Mouse (Mus musculus) heart, embryonic 11.5 days (tissue): Measurements from ENCODE around the gene C1rb. TPM values are rescaled to one million over a fixed set of nuclear protein-coding genes. Genes with fewer than 3 reads are reported as not detected.

ENCODE experiments used
- ATAC-seq: fragments of 200-750 bp; cut with Nextera tagmentation; replicated peaks from 2 replicates; pipeline ENCODE4 v1.8.0; 2017; ENCODE audit warnings: moderate library complexity; ENCODE audit not compliant: insufficient number of reproducible peaks, low FRiP score, low TSS enrichment
- H3K27ac ChIP-seq: fragments of 300-500 bp; sonication (generic); 2 replicates; pipeline ENCODE4 v1.5.1; 2014; ENCODE audit warnings: mild to moderate bottlenecking, low read depth, low read length
- H3K27me3 ChIP-seq: fragments of 300-500 bp; sonication (generic); 2 replicates; pipeline ENCODE4 v1.6.1; 2014; ENCODE audit warnings: mild to moderate bottlenecking, low read length, mixed read lengths; ENCODE audit not compliant: control insufficient read depth, insufficient read depth
- H3K36me3 ChIP-seq: fragments of 300-500 bp; sonication (generic); 2 replicates; pipeline ENCODE4 v1.6.1; 2014; ENCODE audit warnings: mild to moderate bottlenecking, low read length, moderate library complexity, mixed read lengths; ENCODE audit not compliant: control insufficient read depth, insufficient read depth
- H3K4me1 ChIP-seq: fragments of 300-500 bp; sonication (generic); 2 replicates; pipeline ENCODE4 v1.6.1; 2014; ENCODE audit warnings: low read length; ENCODE audit not compliant: control insufficient read depth, insufficient read depth
- H3K4me2 ChIP-seq: fragments of 300-500 bp; sonication (generic); 2 replicates; pipeline ENCODE4 v1.6.1; 2014; ENCODE audit warnings: mild to moderate bottlenecking, moderate library complexity
- H3K4me3 ChIP-seq: fragments of 300-500 bp; sonication (generic); 2 replicates; pipeline ENCODE4 v1.5.1; 2014; ENCODE audit warnings: low read depth, low read length
- H3K9ac ChIP-seq: fragments of 300-500 bp; sonication (generic); 2 replicates; pipeline ENCODE4 v1.6.1; 2014; ENCODE audit warnings: mild to moderate bottlenecking, low read depth, low read length, moderate library complexity
- H3K9me3 ChIP-seq: fragments of 300-500 bp; sonication (generic); replicated peaks from 2 replicates; pipeline ENCODE4 v1.6.1; 2016; ENCODE audit warnings: low read length; ENCODE audit not compliant: control insufficient read depth
- WGBS: fragments of 180-500 bp; shearing (Covaris S2); extraction: QIAGEN DNeasy Blood & Tissue Kit; methylation state at CpG from one replicate; pipeline ENCODE4 v1.1.7; 2014; ENCODE audit not compliant: insufficient replicate concordance; 5-methylcytosine and 5-hydroxymethylcytosine counted together
- polyA plus RNA-seq: library from polyadenylated mRNA; unstranded; fragments of >200 nt; fragmentation: Nextera tagmentation; extraction: Ambion mirVana; gene quantifications from 2 replicates; pipeline ENCODE4 v1.2.1, GENCODE M21; 2014

The C1rb gene
- polyA plus RNA-seq, 1 experiment from 2014 or later, result not detected

GRCm38 (mm10) chr6:124630763-124631162 lies 60.7 kb downstream of the C1rb start:
- Histone ChIP-seq H3K27me3 (no peaks in the 10 kb centered on the region), H3K36me3 (no peaks in the 10 kb centered on the region), H3K4me1 (no peaks in the 10 kb centered on the region), H3K4me3 (no peak overlapping the region), H3K4me2 (no peak overlapping the region), H3K9ac (no peak overlapping the region), H3K27ac (no peak overlapping the region), H3K9me3 (no peaks in the 10 kb centered on the region)
- 67% methylated on average over 4 of the region's 4 CpGs for WGBS
- ATAC-seq, result no peak

Other genes with a start within 250 kb of the C1rb start
- gene Pex5, start 155.2 kb upstream of the C1rb start, polyA plus RNA-seq, result 17.8 and 22.1 TPM in 2 replicates
- gene Clstn3, start 105.5 kb upstream of the C1rb start, polyA plus RNA-seq, result 1.6 and 1.8 TPM in 2 replicates
- 0.16 and 0.35 TPM in 2 replicates for gene C1rl, start 77.2 kb upstream of the C1rb start, polyA plus RNA-seq
- 0.09 and 0.21 TPM in 2 replicates for gene C1ra, start 57.9 kb upstream of the C1rb start, polyA plus RNA-seq
- 0.26 TPM in 1 of 2 replicates, not detected in the other for gene C1s1, start 27.9 kb upstream of the C1rb start, polyA plus RNA-seq
- gene C1s2, start 65.8 kb downstream of the C1rb start, polyA plus RNA-seq, result not detected in 2 replicates
- 35.5 and 41.1 TPM in 2 replicates for gene Lpcat3, start 92.7 kb downstream of the C1rb start, polyA plus RNA-seq
- gene Emg1, start 141.9 kb downstream of the C1rb start, polyA plus RNA-seq, result 139 and 148 TPM in 2 replicates
- gene Phb2, start 142.0 kb downstream of the C1rb start, polyA plus RNA-seq, result 335 and 336 TPM in 2 replicates
- 4.8 and 6.9 TPM in 2 replicates for gene Ptpn6, start 168.4 kb downstream of the C1rb start, polyA plus RNA-seq
- gene Grcc10, start 171.1 kb downstream of the C1rb start, polyA plus RNA-seq, result 352 and 380 TPM in 2 replicates
- not detected in 2 replicates for gene Gm45234, start 185.7 kb downstream of the C1rb start, polyA plus RNA-seq
- 7.4 and 9.5 TPM in 2 replicates for gene Atn1, start 186.2 kb downstream of the C1rb start, polyA plus RNA-seq
- 5.3 TPM in 2 replicates for gene Eno2, start 199.4 kb downstream of the C1rb start, polyA plus RNA-seq
- not detected in 2 replicates for gene Lrrc23, start 209.4 kb downstream of the C1rb start, polyA plus RNA-seq
- gene Spsb2, start 238.4 kb downstream of the C1rb start, polyA plus RNA-seq, result 4.5 and 6.6 TPM in 2 replicates
- 1,419 and 1,543 TPM in 2 replicates for gene Tpi1, start 244.0 kb downstream of the C1rb start, polyA plus RNA-seq